Mouse (Mus musculus) CD4-positive, CD25-positive, alpha-beta regulatory T cell, adult 4 months (primary cell): ENCODE results near the gene Olfr1033. TPM values are rescaled to one million over a fixed set of nuclear protein-coding genes. Genes with fewer than 3 reads are reported as not detected.
"Not testable (repeated sequence)": the region's sequence is repeated elsewhere in the genome, so short reads cannot be mapped to it uniquely, and the experiment has no call there.

ENCODE experiments used
- ATAC-seq: one replicate; pipeline ENCODE4 v1.8.0; 2017
- polyA plus RNA-seq, 2 experiments: library from polyadenylated mRNA; unstranded; fragments of 100-300 nt; shearing (Covaris generic); gene quantifications; one replicate each; pipeline ENCODE4 v1.2.1; 2017

Olfr1033 gene
- not detected for polyA plus RNA-seq

GRCm38 (mm10) chr2:86020406-86020805 is at the start of gene Olfr1033:
Olfr1033 (plus strand) TSS chr2:86020633.
- ATAC-seq: not testable (repeated sequence)

DNA sequence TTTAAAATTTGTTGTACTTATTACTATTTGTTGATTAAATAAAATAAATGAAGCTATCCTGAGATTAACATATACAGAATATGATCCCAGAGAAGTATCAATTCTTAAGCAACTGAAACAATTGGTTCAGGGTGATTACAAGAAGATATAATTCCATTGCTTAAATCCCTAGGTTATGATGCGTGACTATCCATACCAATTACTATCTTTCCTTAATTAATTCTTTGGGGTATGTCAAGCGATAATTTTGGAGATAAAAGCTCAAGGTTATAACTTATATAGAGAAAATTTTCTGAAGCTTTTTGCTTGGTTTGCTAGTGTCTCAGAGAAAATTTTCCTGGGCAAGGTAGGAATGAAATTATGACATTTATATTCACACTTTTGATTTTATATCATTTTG is 46.8 kb upstream of the Olfr1033 start, which contains the start of gene Olfr1029:
Olfr1029 (plus strand) TSS at position 301 of the 400 bp plus-strand sequence.
- ATAC-seq: no peak

GRCm38 (mm10) chr2:85978976-85979375 is 41.5 kb upstream of the Olfr1033 start, which contains the start of gene Olfr1030:
Olfr1030 (plus strand) TSS chr2:85979276.
- no peak for ATAC-seq

- no peak for ATAC-seq
Measured at GRCm38 (mm10) chr2:85990004-85990403, 30.4 kb upstream of the Olfr1033 start, which contains the start of gene Olfr1031. Olfr1031 (plus strand) TSS chr2:85990304.

GRCm38 (mm10) chr2:86005240-86005639 is 15.2 kb upstream of the Olfr1033 start, which contains the start of gene Olfr1032:
Olfr1032 (plus strand) TSS chr2:86005540.
- no peak for ATAC-seq

GRCm38 (mm10) chr2:86021518-86021917 is 1.1 kb downstream of the Olfr1033 start:
- not testable (repeated sequence) for ATAC-seq

GRCm38 (mm10) chr2:86045561-86045960 is 25.1 kb downstream of the Olfr1033 start, which contains the start of gene Olfr1034:
Olfr1034 (plus strand) TSS chr2:86045861.
- no peak for ATAC-seq

DNA sequence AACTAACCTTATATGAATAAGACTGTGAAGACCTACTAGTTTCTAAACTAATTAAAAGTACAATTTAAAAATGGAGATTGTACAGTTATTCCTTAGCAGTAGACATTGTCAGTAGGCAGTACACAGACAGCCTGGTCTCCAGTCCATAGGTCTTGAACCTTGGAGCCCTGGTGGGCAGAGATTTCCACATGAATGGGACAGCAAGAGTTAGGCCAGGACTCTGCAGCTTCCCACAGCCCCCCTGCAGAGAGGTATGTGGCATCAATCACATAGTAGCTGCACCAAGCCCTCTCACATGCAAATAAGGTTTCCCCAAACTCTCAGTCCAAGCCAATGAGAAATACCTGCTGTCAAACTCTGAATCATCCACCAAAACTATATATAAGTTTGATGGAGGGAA is 30.3 kb downstream of the Olfr1033 start:
- not testable (repeated sequence) for ATAC-seq

DNA sequence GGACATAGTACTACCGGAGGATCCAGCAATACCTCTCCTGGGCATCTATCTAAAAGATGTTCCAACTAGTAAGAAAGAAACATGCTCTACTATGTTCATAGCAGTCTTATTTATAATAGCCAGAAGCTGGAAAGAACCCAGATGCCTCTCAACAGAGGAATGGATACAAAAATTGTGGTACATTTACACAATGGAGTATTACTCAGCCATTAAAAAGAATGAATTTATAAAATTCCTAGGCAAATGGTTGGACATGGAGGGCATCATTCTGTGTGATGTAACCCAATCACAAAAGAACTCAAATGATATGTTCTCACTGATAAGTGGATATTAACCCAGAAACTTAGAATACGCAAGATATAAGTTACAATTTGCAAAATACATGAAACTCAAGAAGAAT is 43.3 kb downstream of the Olfr1033 start:
- ATAC-seq: peak; percentile 96

- no peak for ATAC-seq
Measured at GRCm38 (mm10) chr2:86070189-86070588, 49.8 kb downstream of the Olfr1033 start.

GRCm38 (mm10) chr2:86073692-86074091 is 53.3 kb downstream of the Olfr1033 start, which contains the start of gene Olfr1036:
Olfr1036 (plus strand) TSS chr2:86073992.
- ATAC-seq: not testable (repeated sequence)

GRCm38 (mm10) chr2:86080478-86080877 is 60.0 kb downstream of the Olfr1033 start:
- not testable (repeated sequence) for ATAC-seq

GRCm38 (mm10) chr2:86087285-86087684 is 66.9 kb downstream of the Olfr1033 start, which contains the start of gene Olfr1037:
Olfr1037 (minus strand) TSS chr2:86087385.
- no peak for ATAC-seq

Other genes starting within 250 kb of the Olfr1033 start
- gene Olfr1014, start 247.9 kb upstream of the Olfr1033 start, polyA plus RNA-seq: not detected
- gene Olfr1015, start 238.6 kb upstream of the Olfr1033 start, polyA plus RNA-seq: not detected
- not detected for gene Olfr1016, start 218.1 kb upstream of the Olfr1033 start, polyA plus RNA-seq
- not detected for gene Olfr1018, start 202.2 kb upstream of the Olfr1033 start, polyA plus RNA-seq
- not detected for gene Olfr1019, start 175.2 kb upstream of the Olfr1033 start, polyA plus RNA-seq
- not detected for gene Olfr1020, start 173.6 kb upstream of the Olfr1033 start, polyA plus RNA-seq
- not detected for gene Olfr1022, start 152.0 kb upstream of the Olfr1033 start, polyA plus RNA-seq
- not detected for gene Olfr1023, start 135.0 kb upstream of the Olfr1033 start, polyA plus RNA-seq
- gene Olfr1024, start 115.6 kb upstream of the Olfr1033 start, polyA plus RNA-seq: not detected
- not detected for gene Olfr1025-ps1, start 105.4 kb upstream of the Olfr1033 start, polyA plus RNA-seq
- gene Olfr1026, start 99.1 kb upstream of the Olfr1033 start, polyA plus RNA-seq: not detected
- gene Olfr1028, start 70.2 kb upstream of the Olfr1033 start, polyA plus RNA-seq: not detected
- not detected for gene Olfr1029, start 46.7 kb upstream of the Olfr1033 start, polyA plus RNA-seq
- gene Olfr1030, start 41.4 kb upstream of the Olfr1033 start, polyA plus RNA-seq: not detected
- not detected for gene Olfr1031, start 30.3 kb upstream of the Olfr1033 start, polyA plus RNA-seq
- gene Olfr1032, start 15.1 kb upstream of the Olfr1033 start, polyA plus RNA-seq: not detected
- not detected for gene Olfr1034, start 25.2 kb downstream of the Olfr1033 start, polyA plus RNA-seq
- gene Olfr1036, start 53.4 kb downstream of the Olfr1033 start, polyA plus RNA-seq: not detected
- gene Olfr1037, start 66.8 kb downstream of the Olfr1033 start, polyA plus RNA-seq: not detected
- gene Olfr1039, start 115.3 kb downstream of the Olfr1033 start, polyA plus RNA-seq: not detected
- not detected for gene Olfr1040, start 126.1 kb downstream of the Olfr1033 start, polyA plus RNA-seq
- gene Olfr1042, start 141.2 kb downstream of the Olfr1033 start, polyA plus RNA-seq: not detected
- not detected for gene Olfr1043, start 146.9 kb downstream of the Olfr1033 start, polyA plus RNA-seq
- gene Olfr1044, start 157.2 kb downstream of the Olfr1033 start, polyA plus RNA-seq: not detected
- not detected for gene Olfr52, start 165.1 kb downstream of the Olfr1033 start, polyA plus RNA-seq
- not detected for gene Olfr1045, start 182.4 kb downstream of the Olfr1033 start, polyA plus RNA-seq
- gene Olfr1046, start 198.7 kb downstream of the Olfr1033 start, polyA plus RNA-seq: not detected
- gene Olfr1047, start 210.8 kb downstream of the Olfr1033 start, polyA plus RNA-seq: not detected
- gene Olfr1048, start 219.7 kb downstream of the Olfr1033 start, polyA plus RNA-seq: not detected
- not detected for gene Olfr1049, start 237.7 kb downstream of the Olfr1033 start, polyA plus RNA-seq